Mouse (Mus musculus) heart, embryonic 14.5 days (tissue): ENCODE data around the gene Nup133. TPM values are rescaled to one million over a fixed set of nuclear protein-coding genes. Genes with fewer than 3 reads are reported as not detected.
"Not testable (repeated sequence)": the region's sequence is repeated elsewhere in the genome, so short reads cannot be mapped to it uniquely, and the experiment has no call there.

Experiments
- ATAC-seq: fragments of 200-750 bp; cut with Nextera tagmentation; 2 replicates; pipeline ENCODE4 v1.8.0; 2017; ENCODE audit warnings: low read depth, moderate TSS enrichment; ENCODE audit not compliant: insufficient number of reproducible peaks, insufficient read depth, low FRiP score
- H3K27ac ChIP-seq, 2 experiments: fragments of 200-500 bp in 1 of 2; fragments of 300-500 bp in 1 of 2; sonication (generic) in 1 of 2; replicated peaks in 1 of 2; 2 replicates each; pipeline ENCODE4 v1.5.1; 2012 to 2014; ENCODE audit warnings: low read depth in 2 of 2, low read length in 2 of 2, control low read depth in 1 of 2, mild to moderate bottlenecking in 1 of 2, mixed read lengths in 1 of 2; ENCODE audit not compliant: control insufficient read depth in 1 of 2, insufficient read depth in 1 of 2
- H3K27me3 ChIP-seq: fragments of 300-500 bp; sonication (generic); 2 replicates; pipeline ENCODE4 v1.6.1; 2014; ENCODE audit warnings: mild to moderate bottlenecking, low read length, control low read depth; ENCODE audit not compliant: control insufficient read depth, insufficient read depth
- H3K36me3 ChIP-seq: fragments of 300-500 bp; sonication (generic); 2 replicates; pipeline ENCODE4 v1.6.1; 2014; ENCODE audit warnings: mild to moderate bottlenecking, control low read depth, low read length, mixed read lengths; ENCODE audit not compliant: control insufficient read depth, insufficient read depth
- H3K4me1 ChIP-seq, 2 experiments: fragments of 200-500 bp in 1 of 2; fragments of 300-500 bp in 1 of 2; sonication (generic) in 1 of 2; 2 replicates each; pipeline ENCODE4 v1.6.1; 2012 to 2014; ENCODE audit warnings: low read length in 2 of 2, control low read depth in 1 of 2, mixed read lengths in 1 of 2; ENCODE audit not compliant: control insufficient read depth in 2 of 2, insufficient read depth in 2 of 2
- H3K4me2 ChIP-seq: fragments of 300-500 bp; sonication (generic); 2 replicates; pipeline ENCODE4 v1.6.1; 2014; ENCODE audit warnings: mild to moderate bottlenecking, low read length
- H3K4me3 ChIP-seq, 2 experiments: fragments of 200-500 bp in 1 of 2; fragments of 300-500 bp in 1 of 2; sonication (generic) in 1 of 2; 2 replicates each; pipeline ENCODE4 v1.5.1; 2012 to 2014; ENCODE audit warnings: low read length in 2 of 2, mild to moderate bottlenecking in 2 of 2, control low read depth in 1 of 2, low read depth in 1 of 2, moderate library complexity in 1 of 2; ENCODE audit not compliant: control insufficient read depth in 1 of 2, insufficient read depth in 1 of 2
- H3K9ac ChIP-seq: fragments of 300-500 bp; sonication (generic); 2 replicates; pipeline ENCODE4 v1.6.1; 2014; ENCODE audit warnings: mild to moderate bottlenecking, low read length
- H3K9me3 ChIP-seq: fragments of 300-500 bp; sonication (generic); 2 replicates; pipeline ENCODE4 v1.6.1; 2016; ENCODE audit warnings: low read length, control low read depth; ENCODE audit not compliant: control insufficient read depth
- WGBS: fragments of 180-500 bp; shearing (Covaris S2); extraction: QIAGEN DNeasy Blood & Tissue Kit; methylation state at CpG from one replicate; pipeline ENCODE4 v1.1.7; 2014; 5-methylcytosine and 5-hydroxymethylcytosine counted together
- polyA plus RNA-seq: library from polyadenylated mRNA; unstranded; fragments of >200 nt; fragmentation: Nextera tagmentation; extraction: Ambion mirVana; gene quantifications from 2 replicates; pipeline ENCODE4 v1.2.1, GENCODE M21; 2014

Gene Nup133
- polyA plus RNA-seq, 1 experiment from 2014 or later, result 24.2 TPM

- Histone ChIP-seq H3K9ac (no peak overlapping the region), H3K36me3 (peaks cover 12% of the 10 kb centered on the region; the same call in 1 of the 2 replicates), H3K27me3 (no peaks in the 10 kb centered on the region), H3K27ac (no peak overlapping the region), H3K4me1 (peaks cover 8 to 11% of the 10 kb centered on the region in 2 experiments), H3K9me3 (no peaks in the 10 kb centered on the region), H3K4me3 (no peak overlapping the region), H3K4me2 (no peak overlapping the region)
- ATAC-seq, result no peak
- WGBS, result 83% methylated on average over 1 of the region's 1 CpGs
Measured at GRCm38 (mm10) chr8:123973495-123973894, 24.4 kb upstream of the Nup133 start.

- Histone ChIP-seq H3K9ac (no peak overlapping the region), H3K27ac (no peak overlapping the region), H3K4me1 (no peaks in the 10 kb centered on the region), H3K27me3 (no peaks in the 10 kb centered on the region), H3K4me2 (no peak overlapping the region), H3K4me3 (no peak overlapping the region), H3K9me3 (no peaks in the 10 kb centered on the region), H3K36me3 (peaks cover 46% of the 10 kb centered on the region)
- WGBS, result 72% methylated on average over 2 of the region's 2 CpGs
- ATAC-seq, result no peak
Measured at GRCm38 (mm10) chr8:123966896-123967295, 17.8 kb upstream of the Nup133 start.

GRCm38 (mm10) chr8:123961371-123961770 is 12.3 kb upstream of the Nup133 start:
- Histone ChIP-seq H3K36me3 (peaks cover 76% of the 10 kb centered on the region), H3K9me3 (no peaks in the 10 kb centered on the region), H3K9ac (no peak overlapping the region), H3K27me3 (no peaks in the 10 kb centered on the region), H3K27ac (no peak overlapping the region), H3K4me1 (no peaks in the 10 kb centered on the region), H3K4me2 (no peak overlapping the region), H3K4me3 (no peak overlapping the region)
- no peak for ATAC-seq
- WGBS, result 87% methylated on average over 1 of the region's 1 CpGs

- H3K9ac ChIP-seq, H3K27ac ChIP-seq, H3K4me1 ChIP-seq, H3K4me3 ChIP-seq, H3K9me3 ChIP-seq, H3K27me3 ChIP-seq, ATAC-seq, H3K4me2 ChIP-seq: not testable (repeated sequence)
- 84% methylated on average over 5 of the region's 5 CpGs for WGBS
- peaks cover 77% of the 10 kb centered on the region for H3K36me3 ChIP-seq
Measured at GRCm38 (mm10) chr8:123960556-123960955, 11.5 kb upstream of the Nup133 start.

- Histone ChIP-seq H3K27ac (no peak overlapping the region), H3K4me3 (no peak overlapping the region), H3K36me3 (peaks cover 80% of the 10 kb centered on the region), H3K27me3 (no peaks in the 10 kb centered on the region), H3K9me3 (no peaks in the 10 kb centered on the region), H3K9ac (no peak overlapping the region), H3K4me1 (no peaks in the 10 kb centered on the region), H3K4me2 (no peak overlapping the region)
- no peak for ATAC-seq
- 81% methylated on average over 9 of the region's 9 CpGs for WGBS
Measured at GRCm38 (mm10) chr8:123960056-123960455, 11.0 kb upstream of the Nup133 start.

- Histone ChIP-seq H3K27ac (no peak overlapping the region), H3K9me3 (no peaks in the 10 kb centered on the region), H3K27me3 (no peaks in the 10 kb centered on the region), H3K36me3 (peaks cover 80% of the 10 kb centered on the region), H3K4me1 (no peaks in the 10 kb centered on the region), H3K9ac (no peak overlapping the region), H3K4me3 (no peak overlapping the region), H3K4me2 (no peak overlapping the region)
- 91% methylated on average over 6 of the region's 6 CpGs for WGBS
- ATAC-seq, result no peak
Measured at GRCm38 (mm10) chr8:123959473-123959872, 10.4 kb upstream of the Nup133 start.

- no peak for ATAC-seq
- peaks cover 85% of the 10 kb centered on the region for H3K36me3 ChIP-seq
- H3K9me3 ChIP-seq, result no peaks in the 10 kb centered on the region
- H3K4me1 ChIP-seq, result no peaks in the 10 kb centered on the region
- H3K9ac ChIP-seq, result no peak overlapping the region
- WGBS, result 73% methylated on average over 17 of the region's 17 CpGs
- H3K4me3 ChIP-seq, result no peak overlapping the region
- no peak overlapping the region for H3K27ac ChIP-seq
- H3K27me3 ChIP-seq, result no peaks in the 10 kb centered on the region
- no peak overlapping the region for H3K4me2 ChIP-seq
Measured at GRCm38 (mm10) chr8:123958130-123958529, 9.1 kb upstream of the Nup133 start.

- Histone ChIP-seq H3K27me3 (no peaks in the 10 kb centered on the region), H3K27ac (no peak overlapping the region), H3K9me3 (no peaks in the 10 kb centered on the region), H3K4me3 (no peak overlapping the region), H3K36me3 (peaks cover 67% of the 10 kb centered on the region), H3K4me2 (no peak overlapping the region), H3K4me1 (peaks cover 2 to 7% of the 10 kb centered on the region in 2 experiments; a peak in 2 of 4 replicates), H3K9ac (no peak overlapping the region)
- ATAC-seq, result no peak
- WGBS, result 90% methylated on average over 8 of the region's 8 CpGs
Measured at GRCm38 (mm10) chr8:123954246-123954645, 5.2 kb upstream of the Nup133 start.
